Mouse (Mus musculus) hindbrain, postnatal 0 days (tissue): ENCODE measurements at regions not wholly inside any gene's neighbourhood (a gene's known extent, or its start where the extent isn't known, plus 50 kb on each side); places are given as distances from the start of the nearest gene placed in this dataset.

ENCODE experiments used
- ATAC-seq: fragments of 200-750 bp; cut with Nextera tagmentation; 2 replicates; pipeline ENCODE4 v1.8.0; 2017; ENCODE audit warnings: mild to moderate bottlenecking, moderate TSS enrichment, moderate library complexity
- DNase-seq: peaks from one replicate; pipeline ENCODE4 v3.0.0-alpha.2; 2015; ENCODE audit warnings: low spot score
- H3K27ac ChIP-seq: fragments of 300-500 bp; sonication (generic); 2 replicates; pipeline ENCODE4 v1.5.1; 2014; ENCODE audit warnings: mild to moderate bottlenecking
- H3K27me3 ChIP-seq: fragments of 300-500 bp; sonication (generic); 2 replicates; pipeline ENCODE4 v1.6.1; 2014; ENCODE audit warnings: low read length, mixed read lengths; ENCODE audit not compliant: insufficient read depth
- H3K36me3 ChIP-seq: fragments of 300-500 bp; sonication (generic); 2 replicates; pipeline ENCODE4 v1.6.1; 2014; ENCODE audit warnings: low read length, mixed read lengths; ENCODE audit not compliant: insufficient read depth
- H3K4me1 ChIP-seq: fragments of 300-500 bp; sonication (generic); 2 replicates; pipeline ENCODE4 v1.6.1; 2014; ENCODE audit warnings: antibody characterized with exemption, low read length, mixed read lengths; ENCODE audit not compliant: insufficient read depth
- H3K4me2 ChIP-seq: fragments of 300-500 bp; sonication (generic); 2 replicates; pipeline ENCODE4 v1.6.1; 2014; ENCODE audit warnings: low read depth, mild to moderate bottlenecking, low read length, moderate library complexity, mixed read lengths
- H3K4me3 ChIP-seq: fragments of 300-500 bp; sonication (generic); 2 replicates; pipeline ENCODE4 v1.5.1; 2014; ENCODE audit warnings: low read length
- H3K9ac ChIP-seq: fragments of 300-500 bp; sonication (generic); replicated peaks from 2 replicates; pipeline ENCODE4 v1.6.1; 2014; ENCODE audit warnings: mild to moderate bottlenecking, low read length, moderate library complexity, mixed read lengths
- H3K9me3 ChIP-seq: fragments of 300-500 bp; sonication (generic); 2 replicates; pipeline ENCODE4 v1.6.1; 2016; ENCODE audit warnings: low read length, mixed read lengths
- CTCF ChIP-seq: IDR thresholded peaks from 2 replicates; pipeline ENCODE4 v1.5.1; 2016; ENCODE audit warnings: antibody characterized with exemption, control low read depth, low read depth
- WGBS: fragments of 180-500 bp; shearing (Covaris S2); extraction: QIAGEN DNeasy Blood & Tissue Kit; methylation state at CpG from one replicate; pipeline ENCODE4 v1.1.7; 2014; 5-methylcytosine and 5-hydroxymethylcytosine counted together

DNA sequence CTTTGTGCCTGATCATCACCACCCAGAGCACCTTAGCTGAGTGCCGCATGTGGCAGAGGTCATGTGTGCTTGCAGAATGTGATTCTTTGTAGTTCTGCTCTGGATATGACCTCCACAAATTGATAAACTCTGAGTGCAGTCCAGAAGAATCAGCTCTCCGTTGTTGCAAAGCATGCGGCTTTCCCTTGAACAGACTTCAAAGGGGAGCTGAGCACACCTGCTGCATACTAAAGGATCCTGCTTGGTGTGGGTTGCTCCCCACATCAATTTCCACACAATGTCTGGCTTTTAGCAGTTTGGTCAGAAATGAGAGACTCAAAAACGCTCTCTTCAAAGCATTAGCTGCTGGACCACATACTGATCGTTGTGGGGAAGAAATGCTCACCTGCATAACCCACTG, 806.5 kb upstream of the Chrm3 start:
- H3K4me2 ChIP-seq: no peak overlapping the region
- TF ChIP-seq CTCF: no peak
- no peaks in the 10 kb centered on the region for H3K4me1 ChIP-seq
- no peak overlapping the region for H3K9ac ChIP-seq
- H3K9me3 ChIP-seq: no peaks in the 10 kb centered on the region
- H3K27me3 ChIP-seq: no peaks in the 10 kb centered on the region
- no peak overlapping the region for H3K4me3 ChIP-seq
- H3K36me3 ChIP-seq: no peaks in the 10 kb centered on the region
- 72% methylated on average over 5 of the region's 5 CpGs for WGBS
- H3K27ac ChIP-seq: no peak overlapping the region
- DNase-seq: no peak
- ATAC-seq: no peak

DNA sequence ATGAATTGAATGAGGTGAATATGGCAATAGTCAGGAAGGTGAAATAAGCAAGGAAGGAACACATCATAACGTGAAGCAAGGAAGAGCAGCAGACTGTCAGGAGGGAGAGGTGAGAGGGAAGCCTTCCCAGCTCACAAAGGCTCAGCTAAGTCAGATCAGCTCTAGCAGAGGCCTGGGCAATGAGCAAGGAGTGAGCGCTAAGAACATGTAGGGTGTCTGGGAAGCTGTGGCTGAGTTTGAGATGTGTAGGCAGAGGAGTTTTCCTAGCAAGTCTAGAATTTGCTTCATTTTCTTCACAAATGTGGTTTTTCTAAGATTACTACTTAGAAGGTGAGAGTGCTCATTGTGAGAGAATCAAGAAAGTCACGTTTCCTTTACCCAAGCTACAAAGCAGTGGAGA, 803.5 kb upstream of the Chrm3 start:
- Histone ChIP-seq H3K9ac (no peak overlapping the region), H3K9me3 (no peaks in the 10 kb centered on the region), H3K27me3 (no peaks in the 10 kb centered on the region), H3K27ac (no peak overlapping the region), H3K4me2 (no peak overlapping the region), H3K4me1 (no peaks in the 10 kb centered on the region), H3K4me3 (no peak overlapping the region), H3K36me3 (no peaks in the 10 kb centered on the region)
- 76% methylated on average over 3 of the region's 3 CpGs for WGBS
- TF ChIP-seq CTCF: no peak
- ATAC-seq (no peak), DNase-seq (no peak)

DNA sequence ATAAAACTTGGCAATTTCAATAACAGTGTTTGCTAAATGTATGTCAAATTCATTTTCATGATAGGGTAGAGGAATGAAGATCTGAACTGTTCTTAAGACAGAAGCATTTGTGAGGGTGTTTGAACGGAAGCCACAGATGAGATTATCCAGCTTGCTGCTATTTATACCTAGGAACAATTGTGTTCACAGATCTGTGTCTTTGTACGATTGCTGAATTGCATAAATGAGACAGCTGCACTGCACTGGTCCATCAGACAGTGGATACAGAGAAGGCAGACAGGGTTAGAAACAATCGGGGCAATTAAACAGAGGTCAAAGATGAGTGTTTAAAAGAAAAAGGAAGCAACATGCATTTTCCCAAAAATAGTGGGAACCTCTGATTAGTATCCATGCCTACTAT, 786.6 kb upstream of the Chrm3 start:
- no peak overlapping the region for H3K4me3 ChIP-seq
- H3K4me2 ChIP-seq: no peak overlapping the region
- no peak overlapping the region for H3K27ac ChIP-seq
- H3K9me3 ChIP-seq: no peaks in the 10 kb centered on the region
- H3K36me3 ChIP-seq: no peaks in the 10 kb centered on the region
- WGBS: 69% methylated on average over 3 of the region's 3 CpGs
- H3K27me3 ChIP-seq: no peaks in the 10 kb centered on the region
- ATAC-seq (no peak), DNase-seq (no peak)
- H3K4me1 ChIP-seq: no peaks in the 10 kb centered on the region
- no peak overlapping the region for H3K9ac ChIP-seq
- TF ChIP-seq CTCF: no peak

DNA sequence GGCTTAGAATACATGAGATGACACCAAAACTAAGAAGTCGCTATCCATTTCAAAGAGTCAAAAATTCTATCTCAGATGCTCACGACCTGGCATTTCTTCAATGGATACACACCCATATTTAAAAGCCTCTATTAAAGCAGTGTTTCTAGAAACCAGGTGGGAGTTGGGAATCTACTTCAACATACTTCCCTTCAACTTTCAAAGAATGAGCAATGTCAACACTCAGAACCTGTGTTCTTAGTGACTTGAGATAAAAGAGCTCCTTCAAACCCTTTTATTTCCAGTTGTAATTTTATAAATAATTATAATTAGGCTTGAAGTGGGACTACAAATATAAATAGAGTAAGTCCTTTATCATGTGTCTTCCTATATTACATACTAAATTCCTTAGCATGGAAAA, 747.0 kb upstream of the Chrm3 start:
- WGBS: 92% methylated on average over 2 of the region's 2 CpGs
- ATAC-seq: no peak
- no peak overlapping the region for H3K4me3 ChIP-seq
- H3K27me3 ChIP-seq: no peaks in the 10 kb centered on the region
- H3K4me2 ChIP-seq: no peak overlapping the region
- no peaks in the 10 kb centered on the region for H3K36me3 ChIP-seq
- H3K4me1 ChIP-seq: no peaks in the 10 kb centered on the region
- no peak overlapping the region for H3K27ac ChIP-seq
- TF ChIP-seq CTCF: no peak
- no peak overlapping the region for H3K9ac ChIP-seq
- DNase-seq: no peak
- H3K9me3 ChIP-seq: no peaks in the 10 kb centered on the region

DNA sequence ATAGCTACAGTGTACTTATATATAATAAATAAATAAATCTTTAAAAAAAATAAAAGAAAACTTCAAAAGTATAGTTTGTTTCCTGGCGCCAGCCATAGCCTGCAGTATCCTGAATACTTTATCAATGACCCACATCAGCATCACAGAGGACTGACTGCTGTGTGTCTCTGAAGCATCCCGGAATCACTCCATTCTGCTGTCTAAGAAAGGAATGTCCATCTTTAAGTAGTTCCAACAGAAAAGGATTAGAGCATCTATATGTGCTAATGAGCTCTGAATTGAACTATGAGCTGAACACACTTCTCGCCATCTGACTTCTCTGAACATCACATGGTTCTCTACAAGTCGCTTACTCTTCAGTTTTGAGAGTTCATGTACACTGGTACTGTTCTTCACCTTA, 745.8 kb upstream of the Chrm3 start:
- H3K9ac ChIP-seq: no peak overlapping the region
- H3K27ac ChIP-seq: no peak overlapping the region
- no peaks in the 10 kb centered on the region for H3K36me3 ChIP-seq
- H3K9me3 ChIP-seq: no peaks in the 10 kb centered on the region
- 82% methylated on average over 4 of the region's 4 CpGs for WGBS
- no peak overlapping the region for H3K4me2 ChIP-seq
- no peaks in the 10 kb centered on the region for H3K4me1 ChIP-seq
- no peak for TF ChIP-seq CTCF
- H3K27me3 ChIP-seq: no peaks in the 10 kb centered on the region
- H3K4me3 ChIP-seq: no peak overlapping the region
- DNase-seq (no peak), ATAC-seq (no peak)

DNA sequence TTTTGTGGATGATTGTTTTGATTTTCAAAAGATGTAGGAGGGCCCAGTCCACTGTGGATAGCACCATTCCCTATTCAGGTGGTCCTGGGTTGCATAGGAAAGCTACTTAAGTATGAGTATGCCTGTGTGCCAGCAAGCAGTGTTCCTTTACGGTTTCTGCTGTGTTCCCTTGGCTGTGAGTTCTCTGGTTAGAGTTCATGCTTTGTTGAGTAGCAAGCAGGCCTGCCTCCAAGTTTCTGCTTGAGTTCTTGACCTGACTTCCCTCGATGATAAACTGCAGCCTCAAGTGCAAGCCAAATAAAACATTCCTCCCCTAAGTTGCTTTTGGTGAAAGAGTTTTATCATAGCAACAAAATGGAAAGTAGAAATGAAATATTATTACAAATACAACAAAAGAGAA, 744.9 kb upstream of the Chrm3 start:
- no peaks in the 10 kb centered on the region for H3K36me3 ChIP-seq
- H3K27me3 ChIP-seq: no peaks in the 10 kb centered on the region
- no peak overlapping the region for H3K9ac ChIP-seq
- no peak for TF ChIP-seq CTCF
- H3K4me1 ChIP-seq: no peaks in the 10 kb centered on the region
- H3K4me2 ChIP-seq: no peak overlapping the region
- no peak overlapping the region for H3K4me3 ChIP-seq
- DNase-seq (no peak), ATAC-seq (no peak)
- no peaks in the 10 kb centered on the region for H3K9me3 ChIP-seq
- H3K27ac ChIP-seq: no peak overlapping the region
- WGBS: 57% methylated on average over 2 of the region's 2 CpGs

DNA sequence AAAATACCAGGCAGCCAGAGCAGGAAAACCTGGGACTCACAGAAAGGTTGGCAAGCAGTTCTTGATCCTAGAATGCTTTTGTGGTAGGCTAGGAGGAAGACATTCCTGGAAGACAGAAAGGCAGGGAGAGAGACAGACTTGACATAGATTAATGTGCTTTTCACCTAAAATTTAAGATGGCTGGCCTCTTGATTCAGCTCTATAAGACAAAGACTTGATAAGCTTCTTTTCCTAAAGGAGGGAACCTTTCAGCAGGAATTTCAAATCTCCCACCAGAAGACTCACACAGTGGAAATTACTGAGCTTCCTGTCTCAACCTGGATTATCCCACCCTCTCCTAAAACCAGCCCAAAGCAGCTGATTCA, 738.9 kb upstream of the Chrm3 start:
- Histone ChIP-seq H3K27ac (no peak overlapping the region), H3K9ac (no peak overlapping the region), H3K4me1 (no peaks in the 10 kb centered on the region), H3K4me2 (no peak overlapping the region), H3K4me3 (no peak overlapping the region), H3K36me3 (no peaks in the 10 kb centered on the region), H3K27me3 (no peaks in the 10 kb centered on the region), H3K9me3 (no peaks in the 10 kb centered on the region)
- no peak for ATAC-seq
- no peak for TF ChIP-seq CTCF
- no peak for DNase-seq
